Mouse (Mus musculus) liver, embryonic 12.5 days (tissue): ENCODE data around the gene Atrn. TPM values are rescaled to one million over a fixed set of nuclear protein-coding genes. Genes with fewer than 3 reads are reported as not detected.
"Not testable (repeated sequence)": the region's sequence is repeated elsewhere in the genome, so short reads cannot be mapped to it uniquely, and the experiment has no call there.

Experiments used
- ATAC-seq: fragments of 200-750 bp; cut with Nextera tagmentation; 2 replicates; pipeline ENCODE4 v1.8.0; 2017; ENCODE audit warnings: moderate number of reproducible peaks, mild to moderate bottlenecking, moderate library complexity
- H3K27ac ChIP-seq: fragments of 300-500 bp; sonication (generic); 2 replicates; pipeline ENCODE4 v1.5.1; 2016; ENCODE audit warnings: mild to moderate bottlenecking
- H3K27me3 ChIP-seq: fragments of 300-500 bp; sonication (generic); replicated peaks from 2 replicates; pipeline ENCODE4 v1.6.1; 2016; ENCODE audit warnings: mild to moderate bottlenecking, moderate library complexity
- H3K36me3 ChIP-seq: fragments of 300-500 bp; sonication (generic); 2 replicates; pipeline ENCODE4 v1.6.1; 2016; ENCODE audit warnings: mild to moderate bottlenecking, moderate library complexity
- H3K4me1 ChIP-seq: fragments of 300-500 bp; sonication (generic); 2 replicates; pipeline ENCODE4 v1.6.1; 2016
- H3K4me2 ChIP-seq: fragments of 300-500 bp; sonication (generic); 2 replicates; pipeline ENCODE4 v1.6.1; 2016; ENCODE audit warnings: mild to moderate bottlenecking, moderate library complexity
- H3K4me3 ChIP-seq: fragments of 300-500 bp; sonication (generic); 2 replicates; pipeline ENCODE4 v1.5.1; 2016; ENCODE audit warnings: mild to moderate bottlenecking, moderate library complexity
- H3K9ac ChIP-seq: fragments of 300-500 bp; sonication (generic); 2 replicates; pipeline ENCODE4 v1.6.1; 2016; ENCODE audit warnings: mild to moderate bottlenecking, moderate library complexity
- H3K9me3 ChIP-seq: fragments of 300-500 bp; sonication (generic); replicated peaks from 2 replicates; pipeline ENCODE4 v1.6.1; 2016; ENCODE audit warnings: mild to moderate bottlenecking, moderate library complexity
- WGBS: fragments of 180-500 bp; shearing (Covaris S2); methylation state at CpG from one replicate; pipeline ENCODE4 v1.1.7; 2016; ENCODE audit not compliant: insufficient replicate concordance; 5-methylcytosine and 5-hydroxymethylcytosine counted together
- polyA plus RNA-seq: library from polyadenylated mRNA; unstranded; fragments of >200 nt; fragmentation: Nextera tagmentation; extraction: Ambion mirVana; gene quantifications from 2 replicates; pipeline ENCODE4 v1.2.1, GENCODE M21; 2016

Atrn gene
- polyA plus RNA-seq, 1 experiment from 2014 or later = 4.1 TPM

- H3K27ac ChIP-seq = peak overlapping the region; percentile 63; the same call in 1 of the 2 replicates
- no peaks in the 10 kb centered on the region for H3K9me3 ChIP-seq
- peaks cover 41% of the 10 kb centered on the region for H3K4me1 ChIP-seq
- ATAC-seq = peak; percentile 25; the same call in 1 of the 2 replicates
- no peak overlapping the region for H3K4me3 ChIP-seq
- H3K9ac ChIP-seq = no peak overlapping the region
- peaks cover 24% of the 10 kb centered on the region for H3K36me3 ChIP-seq
- H3K27me3 ChIP-seq = no peaks in the 10 kb centered on the region
- H3K4me2 ChIP-seq = no peak overlapping the region
- WGBS = 60% methylated on average over 9 of the region's 9 CpGs
Observed at GRCm38 (mm10) chr2:131029065-131029935, 123.0 kb downstream of the Atrn start.

- no peak overlapping the region for H3K4me2 ChIP-seq
- H3K4me3 ChIP-seq = no peak overlapping the region
- H3K36me3 ChIP-seq = peaks cover 13% of the 10 kb centered on the region
- peak overlapping the region; percentile 32; the same call in 1 of the 2 replicates for H3K27ac ChIP-seq
- peaks cover 2% of the 10 kb centered on the region; the same call in 1 of the 2 replicates for H3K27me3 ChIP-seq
- H3K9me3 ChIP-seq = no peaks in the 10 kb centered on the region
- H3K9ac ChIP-seq = no peak overlapping the region
- peaks cover 41% of the 10 kb centered on the region for H3K4me1 ChIP-seq
- WGBS = 81% methylated on average over 2 of the region's 2 CpGs
- no peak for ATAC-seq
Observed at GRCm38 (mm10) chr2:131030561-131030960, 124.3 kb downstream of the Atrn start.

GRCm38 (mm10) chr2:131030998-131031397 is 124.7 kb downstream of the Atrn start:
- WGBS = 75% methylated on average over 1 of the region's 1 CpGs
- no peak; the same call in 1 of the 2 replicates for ATAC-seq
- H3K9ac ChIP-seq = no peak overlapping the region
- H3K36me3 ChIP-seq = peaks cover 9% of the 10 kb centered on the region; the same call in 1 of the 2 replicates
- peak overlapping the region; percentile 28; the same call in 1 of the 2 replicates for H3K27ac ChIP-seq
- H3K9me3 ChIP-seq = no peaks in the 10 kb centered on the region
- H3K4me3 ChIP-seq = no peak overlapping the region
- H3K27me3 ChIP-seq = peaks cover 7% of the 10 kb centered on the region
- peaks cover 41% of the 10 kb centered on the region for H3K4me1 ChIP-seq
- no peak overlapping the region for H3K4me2 ChIP-seq

GRCm38 (mm10) chr2:131031406-131031805 is 125.1 kb downstream of the Atrn start:
- not testable (repeated sequence) for H3K4me3 ChIP-seq, H3K9ac ChIP-seq, H3K9me3 ChIP-seq, H3K36me3 ChIP-seq, H3K27ac ChIP-seq
- Histone ChIP-seq H3K4me2 (peak overlapping the region; percentile 36), H3K27me3 (peaks cover 11% of the 10 kb centered on the region), H3K4me1 (peaks cover 41% of the 10 kb centered on the region)
- WGBS = 13% methylated on average over 1 of the region's 1 CpGs
- ATAC-seq = peak; percentile 84

- Histone ChIP-seq H3K4me2 (no peak overlapping the region), H3K4me1 (peaks cover 16% of the 10 kb centered on the region), H3K27me3 (peaks cover 60% of the 10 kb centered on the region), H3K4me3 (no peak overlapping the region), H3K36me3 (no peaks in the 10 kb centered on the region), H3K9ac (no peak overlapping the region), H3K27ac (no peak overlapping the region), H3K9me3 (no peaks in the 10 kb centered on the region)
- 81% methylated on average over 2 of the region's 2 CpGs for WGBS
- no peak for ATAC-seq
Observed at GRCm38 (mm10) chr2:131036343-131036742, 130.0 kb downstream of the Atrn start.

- Histone ChIP-seq H3K27me3 (peaks cover 64% of the 10 kb centered on the region), H3K4me3 (no peak overlapping the region), H3K9me3 (no peaks in the 10 kb centered on the region), H3K4me1 (peaks cover 16% of the 10 kb centered on the region), H3K27ac (no peak overlapping the region), H3K4me2 (no peak overlapping the region), H3K36me3 (no peaks in the 10 kb centered on the region), H3K9ac (no peak overlapping the region)
- ATAC-seq = no peak
Observed at GRCm38 (mm10) chr2:131036757-131037156, 130.5 kb downstream of the Atrn start.

- no peaks in the 10 kb centered on the region for H3K36me3 ChIP-seq
- WGBS = 48% methylated on average over 17 of the region's 17 CpGs
- no peak overlapping the region for H3K4me2 ChIP-seq
- H3K27me3 ChIP-seq = peaks cover 71% of the 10 kb centered on the region
- H3K9me3 ChIP-seq = no peaks in the 10 kb centered on the region
- no peak overlapping the region for H3K9ac ChIP-seq
- H3K4me3 ChIP-seq = no peak overlapping the region
- no peak for ATAC-seq
- H3K27ac ChIP-seq = no peak overlapping the region
- peaks cover 9% of the 10 kb centered on the region for H3K4me1 ChIP-seq
Observed at GRCm38 (mm10) chr2:131037226-131037990, 131.1 kb downstream of the Atrn start.

- ATAC-seq = no peak
- Histone ChIP-seq H3K4me3 (no peak overlapping the region), H3K4me1 (peaks cover 8% of the 10 kb centered on the region), H3K9me3 (no peaks in the 10 kb centered on the region), H3K27me3 (peaks cover 79% of the 10 kb centered on the region), H3K4me2 (no peak overlapping the region), H3K9ac (no peak overlapping the region), H3K36me3 (no peaks in the 10 kb centered on the region), H3K27ac (no peak overlapping the region)
- 75% methylated on average over 6 of the region's 6 CpGs for WGBS
Observed at GRCm38 (mm10) chr2:131038197-131038596, 131.9 kb downstream of the Atrn start.

- Histone ChIP-seq H3K4me2 (no peak overlapping the region), H3K4me1 (peaks cover 8% of the 10 kb centered on the region), H3K27me3 (peaks cover 84% of the 10 kb centered on the region), H3K4me3 (no peak overlapping the region), H3K9me3 (no peaks in the 10 kb centered on the region), H3K27ac (no peak overlapping the region), H3K36me3 (no peaks in the 10 kb centered on the region), H3K9ac (no peak overlapping the region)
- WGBS = 56% methylated on average over 5 of the region's 5 CpGs
- ATAC-seq = no peak
Observed at GRCm38 (mm10) chr2:131038675-131039074, 132.4 kb downstream of the Atrn start.

GRCm38 (mm10) chr2:131040854-131041825 is 134.8 kb downstream of the Atrn start:
- Histone ChIP-seq H3K36me3 (no peaks in the 10 kb centered on the region), H3K27me3 (peaks cover 93% of the 10 kb centered on the region), H3K4me3 (peak overlapping the region; percentile 50), H3K27ac (no peak overlapping the region), H3K4me2 (peak overlapping the region; percentile 65), H3K9me3 (no peaks in the 10 kb centered on the region), H3K9ac (no peak overlapping the region; the same call in 1 of the 2 replicates), H3K4me1 (peaks cover 14% of the 10 kb centered on the region)
- 4% methylated on average over 114 of the region's 115 CpGs for WGBS
- no peak for ATAC-seq

GRCm38 (mm10) chr2:131042988-131043387 is 136.7 kb downstream of the Atrn start, which contains the start of gene Gfra4:
Gfra4 (minus strand) TSS chr2:131043088.
- no peak for ATAC-seq
- no peaks in the 10 kb centered on the region for H3K9me3 ChIP-seq
- no peak within 1 kb of the TSS for H3K4me3 ChIP-seq
- H3K9ac ChIP-seq = no peak within 1 kb of the TSS
- H3K4me1 ChIP-seq = peaks cover 14% of the 10 kb centered on the region
- no peak within 1 kb of the TSS for H3K27ac ChIP-seq
- H3K36me3 ChIP-seq = no peaks in the 10 kb centered on the region
- H3K4me2 ChIP-seq = no peak within 1 kb of the TSS
- 54% methylated on average over 2 of the region's 2 CpGs for WGBS
- peaks cover 91% of the 10 kb centered on the region for H3K27me3 ChIP-seq
